Mouse (Mus musculus): Measurements from ENCODE around the gene Serpinb6a. TPM values are rescaled to one million over a fixed set of nuclear protein-coding genes. Genes with fewer than 3 reads are reported as not detected.

The Serpinb6a gene
- polyA plus RNA-seq, 1 experiment from 2014 or later, result 73.7 TPM

DNA sequence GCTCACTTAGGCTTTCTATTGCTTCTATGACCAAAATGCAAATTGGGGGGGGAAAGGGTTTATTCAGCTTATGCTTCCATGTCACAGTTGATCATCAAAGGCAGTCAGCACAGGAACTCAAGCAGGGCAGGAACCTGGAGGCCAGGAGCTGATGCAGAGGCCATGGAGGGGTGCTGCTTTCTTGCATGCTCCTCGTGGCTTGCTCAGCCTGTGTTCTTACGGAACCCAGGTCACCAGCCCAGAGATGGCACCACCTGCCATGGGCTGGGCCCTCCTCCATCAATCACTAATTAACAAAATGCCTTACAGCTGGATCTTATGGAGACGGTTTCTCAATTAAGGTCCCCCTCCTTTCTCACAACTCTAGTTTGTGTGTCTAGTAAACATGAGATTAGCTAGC lies 37.5 kb upstream of the Serpinb6a start:
- ATAC-seq (ENCODE audit: insufficient number of reproducible peaks, insufficient read depth, low FRiP score, low read depth), result no peak
- 87% methylated on average over 3 of the region's 3 CpGs for WGBS

DNA sequence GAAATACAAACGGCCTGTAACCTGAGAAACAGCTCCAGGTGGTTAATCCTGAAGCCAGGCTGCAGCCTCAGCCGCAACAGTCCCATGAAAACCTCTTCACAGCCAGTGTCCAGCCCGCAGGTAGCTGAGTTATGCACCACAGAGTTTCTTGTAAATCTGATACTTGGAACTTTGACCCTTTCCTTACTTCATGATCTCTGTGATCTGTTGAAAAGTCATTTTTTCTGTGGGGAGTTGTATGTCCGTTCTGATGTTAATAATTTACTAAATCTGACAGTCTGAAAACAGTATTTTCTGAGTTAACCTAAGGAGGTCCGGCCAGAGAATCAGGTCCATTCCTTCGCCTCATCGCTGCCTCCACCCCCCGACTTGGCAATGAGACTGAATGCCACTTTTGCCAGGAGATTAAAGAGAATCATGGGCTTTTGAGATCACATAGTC lies 36.3 kb upstream of the Serpinb6a start:
- H3K4me1 ChIP-seq (ENCODE audit: control insufficient read depth, insufficient read depth, low read length), result peaks cover 16% of the 10 kb centered on the region; the same call in 1 of the 2 replicates
- no peaks in the 10 kb centered on the region for H3K27me3 ChIP-seq (ENCODE audit: control insufficient read depth, insufficient read depth, low read length)
- H3K9me3 ChIP-seq (ENCODE audit: control insufficient read depth, low read depth, low read length), result no peaks in the 10 kb centered on the region
- H3K4me2 ChIP-seq (replicated peaks; ENCODE audit: low read depth, low read length), result peak overlapping the region; percentile 82
- no peaks in the 10 kb centered on the region for H3K36me3 ChIP-seq (ENCODE audit: control insufficient read depth, insufficient read depth, low read length)
- no peak for ATAC-seq (ENCODE audit: insufficient number of reproducible peaks, insufficient read depth, low FRiP score, low read depth)
- no peak overlapping the region for H3K27ac ChIP-seq (ENCODE audit: low read length)
- WGBS, result 32% methylated on average over 8 of the region's 8 CpGs
- no peak overlapping the region for H3K9ac ChIP-seq (replicated peaks; ENCODE audit: low read depth, low read length)
- H3K4me3 ChIP-seq (ENCODE audit: low read depth, low read length), result 0 out of 2 replicates have a peak overlapping the region, but pooled peaks have one; percentile 71

More for the DNA sequence above, 37.5 kb upstream of the Serpinb6a start:
- Histone ChIP-seq H3K4me3 (ENCODE audit: low read depth, low read length) (no peak overlapping the region), H3K27me3 (ENCODE audit: control insufficient read depth, insufficient read depth, low read length) (no peaks in the 10 kb centered on the region), H3K36me3 (ENCODE audit: control insufficient read depth, insufficient read depth, low read length) (no peaks in the 10 kb centered on the region), H3K4me2 (replicated peaks; ENCODE audit: low read depth, low read length) (no peak overlapping the region), H3K4me1 (ENCODE audit: control insufficient read depth, insufficient read depth, low read length) (peaks cover 19% of the 10 kb centered on the region; the same call in 1 of the 2 replicates), H3K27ac (ENCODE audit: low read length) (no peak overlapping the region), H3K9me3 (ENCODE audit: control insufficient read depth, low read depth, low read length) (no peaks in the 10 kb centered on the region), H3K9ac (replicated peaks; ENCODE audit: low read depth, low read length) (no peak overlapping the region)

GRCm38 (mm10) chr13:34038056-34038432 lies 35.5 kb upstream of the Serpinb6a start:
- peaks cover 4% of the 10 kb centered on the region; the same call in 1 of the 2 replicates for H3K36me3 ChIP-seq (ENCODE audit: control insufficient read depth, insufficient read depth, low read length)
- H3K4me1 ChIP-seq (ENCODE audit: control insufficient read depth, insufficient read depth, low read length), result peaks cover 16% of the 10 kb centered on the region; the same call in 1 of the 2 replicates
- H3K27me3 ChIP-seq (ENCODE audit: control insufficient read depth, insufficient read depth, low read length), result no peaks in the 10 kb centered on the region
- no peaks in the 10 kb centered on the region for H3K9me3 ChIP-seq (ENCODE audit: control insufficient read depth, low read depth, low read length)
- peak overlapping the region; percentile 83 for H3K9ac ChIP-seq (replicated peaks; ENCODE audit: low read depth, low read length)
- H3K4me3 ChIP-seq (ENCODE audit: low read depth, low read length), result peak overlapping the region; percentile 71
- H3K4me2 ChIP-seq (replicated peaks; ENCODE audit: low read depth, low read length), result peak overlapping the region; percentile 82
- no peak for ATAC-seq (ENCODE audit: insufficient number of reproducible peaks, insufficient read depth, low FRiP score, low read depth)
- 43% methylated on average over 5 of the region's 5 CpGs for WGBS
- peak overlapping the region; percentile 73 for H3K27ac ChIP-seq (ENCODE audit: low read length)

- Histone ChIP-seq H3K9ac (replicated peaks; ENCODE audit: low read depth, low read length) (peak within 1 kb of the TSS; percentile 83), H3K36me3 (ENCODE audit: control insufficient read depth, insufficient read depth, low read length) (peaks cover 10% of the 10 kb centered on the region; the same call in 1 of the 2 replicates), H3K9me3 (ENCODE audit: control insufficient read depth, low read depth, low read length) (no peaks in the 10 kb centered on the region), H3K4me2 (replicated peaks; ENCODE audit: low read depth, low read length) (peak within 1 kb of the TSS; percentile 82), H3K4me1 (ENCODE audit: control insufficient read depth, insufficient read depth, low read length) (peaks cover 16% of the 10 kb centered on the region; the same call in 1 of the 2 replicates), H3K27me3 (ENCODE audit: control insufficient read depth, insufficient read depth, low read length) (no peaks in the 10 kb centered on the region), H3K4me3 (ENCODE audit: low read depth, low read length) (peak within 1 kb of the TSS; percentile 71), H3K27ac (ENCODE audit: low read length) (peak within 1 kb of the TSS; percentile 73)
- ATAC-seq (ENCODE audit: insufficient number of reproducible peaks, insufficient read depth, low FRiP score, low read depth), result peak; percentile 90
- 1% methylated on average over 37 of the region's 37 CpGs for WGBS
These were observed 34.8 kb upstream of the Serpinb6a start, which contains the start of gene Bphl for GRCm38 (mm10) chr13:34037172-34038055. Bphl (plus strand) TSS chr13:34037597.

- H3K36me3 ChIP-seq (ENCODE audit: control insufficient read depth, insufficient read depth, low read length), result peaks cover 10% of the 10 kb centered on the region; the same call in 1 of the 2 replicates
- H3K27ac ChIP-seq (ENCODE audit: low read length), result no peak overlapping the region; the same call in 1 of the 2 replicates
- no peak overlapping the region for H3K4me2 ChIP-seq (replicated peaks; ENCODE audit: low read depth, low read length)
- no peak for ATAC-seq (ENCODE audit: insufficient number of reproducible peaks, insufficient read depth, low FRiP score, low read depth)
- H3K4me1 ChIP-seq (ENCODE audit: control insufficient read depth, insufficient read depth, low read length), result peaks cover 16% of the 10 kb centered on the region; the same call in 1 of the 2 replicates
- H3K9me3 ChIP-seq (ENCODE audit: control insufficient read depth, low read depth, low read length), result no peaks in the 10 kb centered on the region
- no peak overlapping the region for H3K9ac ChIP-seq (replicated peaks; ENCODE audit: low read depth, low read length)
- H3K27me3 ChIP-seq (ENCODE audit: control insufficient read depth, insufficient read depth, low read length), result no peaks in the 10 kb centered on the region
- no peak overlapping the region for H3K4me3 ChIP-seq (ENCODE audit: low read depth, low read length)
- 71% methylated on average over 5 of the region's 5 CpGs for WGBS
These were observed 34.1 kb upstream of the Serpinb6a start for GRCm38 (mm10) chr13:34036726-34037125.

DNA sequence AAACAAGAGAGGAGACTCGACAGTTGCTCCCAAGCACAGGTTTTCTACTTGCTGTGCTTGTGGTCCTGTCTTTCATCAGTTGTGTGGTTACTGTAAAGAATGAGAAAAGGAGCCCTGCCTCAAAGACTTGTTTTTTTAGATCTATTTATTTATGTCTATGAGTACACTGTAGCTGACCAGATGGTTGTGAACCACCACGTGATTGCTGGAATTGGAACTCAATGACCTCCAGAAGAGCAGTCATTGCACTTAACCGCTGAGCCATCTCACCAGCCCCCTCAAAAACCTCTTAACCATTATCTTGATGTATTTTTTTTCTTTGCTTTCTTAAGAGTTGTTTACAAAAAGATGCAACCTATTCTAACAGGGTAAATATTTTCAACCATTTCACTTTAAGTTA lies 32.8 kb upstream of the Serpinb6a start:
- Histone ChIP-seq H3K4me3 (ENCODE audit: low read depth, low read length) (no peak overlapping the region), H3K9ac (replicated peaks; ENCODE audit: low read depth, low read length) (no peak overlapping the region), H3K36me3 (ENCODE audit: control insufficient read depth, insufficient read depth, low read length) (peaks cover 14% of the 10 kb centered on the region; the same call in 1 of the 2 replicates), H3K27ac (ENCODE audit: low read length) (no peak overlapping the region), H3K4me1 (ENCODE audit: control insufficient read depth, insufficient read depth, low read length) (peaks cover 16% of the 10 kb centered on the region; the same call in 1 of the 2 replicates), H3K4me2 (replicated peaks; ENCODE audit: low read depth, low read length) (no peak overlapping the region), H3K9me3 (ENCODE audit: control insufficient read depth, low read depth, low read length) (no peaks in the 10 kb centered on the region), H3K27me3 (ENCODE audit: control insufficient read depth, insufficient read depth, low read length) (no peaks in the 10 kb centered on the region)
- WGBS, result 75% methylated on average over 3 of the region's 3 CpGs
- ATAC-seq (ENCODE audit: insufficient number of reproducible peaks, insufficient read depth, low FRiP score, low read depth), result no peak

DNA sequence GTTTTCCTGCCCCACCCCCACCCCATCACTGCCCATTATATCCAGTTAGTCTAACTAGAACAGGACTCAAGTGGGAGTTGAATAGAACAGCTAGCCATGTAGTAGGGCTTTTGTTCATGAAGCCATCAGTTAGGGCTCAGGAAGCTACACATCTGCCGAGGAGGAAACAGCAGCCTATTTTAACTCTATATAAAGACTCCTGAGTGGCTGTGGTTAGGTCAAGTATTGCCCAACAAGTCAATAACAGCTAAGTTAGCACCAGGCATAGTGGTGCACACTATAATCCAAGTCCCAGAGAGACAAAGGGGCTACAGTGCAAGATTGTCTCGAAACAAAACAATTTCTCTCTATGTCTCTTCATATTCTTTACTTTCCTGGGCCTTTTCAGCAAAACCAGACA lies 29.4 kb upstream of the Serpinb6a start:
- no peak for ATAC-seq (ENCODE audit: insufficient number of reproducible peaks, insufficient read depth, low FRiP score, low read depth)
- no peaks in the 10 kb centered on the region for H3K9me3 ChIP-seq (ENCODE audit: control insufficient read depth, low read depth, low read length)
- H3K27ac ChIP-seq (ENCODE audit: low read length), result no peak overlapping the region
- H3K4me3 ChIP-seq (ENCODE audit: low read depth, low read length), result no peak overlapping the region
- peaks cover under 1% of the 10 kb centered on the region; the same call in 1 of the 2 replicates for H3K4me1 ChIP-seq (ENCODE audit: control insufficient read depth, insufficient read depth, low read length)
- no peak overlapping the region for H3K4me2 ChIP-seq (replicated peaks; ENCODE audit: low read depth, low read length)
- no peak overlapping the region for H3K9ac ChIP-seq (replicated peaks; ENCODE audit: low read depth, low read length)
- peaks cover 31% of the 10 kb centered on the region for H3K36me3 ChIP-seq (ENCODE audit: control insufficient read depth, insufficient read depth, low read length)
- H3K27me3 ChIP-seq (ENCODE audit: control insufficient read depth, insufficient read depth, low read length), result no peaks in the 10 kb centered on the region
- 83% methylated on average over 2 of the region's 2 CpGs for WGBS

- Histone ChIP-seq H3K27me3 (ENCODE audit: control insufficient read depth, insufficient read depth, low read length) (no peaks in the 10 kb centered on the region), H3K36me3 (ENCODE audit: control insufficient read depth, insufficient read depth, low read length) (peaks cover 34% of the 10 kb centered on the region), H3K9ac (replicated peaks; ENCODE audit: low read depth, low read length) (no peak overlapping the region), H3K4me3 (ENCODE audit: low read depth, low read length) (no peak overlapping the region), H3K9me3 (ENCODE audit: control insufficient read depth, low read depth, low read length) (no peaks in the 10 kb centered on the region), H3K4me1 (ENCODE audit: control insufficient read depth, insufficient read depth, low read length) (no peaks in the 10 kb centered on the region), H3K27ac (ENCODE audit: low read length) (no peak overlapping the region), H3K4me2 (replicated peaks; ENCODE audit: low read depth, low read length) (no peak overlapping the region)
- 71% methylated on average over 2 of the region's 2 CpGs for WGBS
- no peak for ATAC-seq (ENCODE audit: insufficient number of reproducible peaks, insufficient read depth, low FRiP score, low read depth)
These were observed 19.4 kb upstream of the Serpinb6a start for GRCm38 (mm10) chr13:34021998-34022397.
